Mouse (Mus musculus): ENCODE data around the gene Kif18b.
A peak's percentile ranks its signal among the peaks of the same experiment; 100 is the strongest.

Gene Kif18b

GRCm38 (mm10) chr11:102924557-102925350 is at the start of gene Kif18b:
Kif18b (minus strand) TSS chr11:102925124.
- DNase-seq (ENCODE audit: low read depth, low spot score) = peak; percentile 95

DNA sequence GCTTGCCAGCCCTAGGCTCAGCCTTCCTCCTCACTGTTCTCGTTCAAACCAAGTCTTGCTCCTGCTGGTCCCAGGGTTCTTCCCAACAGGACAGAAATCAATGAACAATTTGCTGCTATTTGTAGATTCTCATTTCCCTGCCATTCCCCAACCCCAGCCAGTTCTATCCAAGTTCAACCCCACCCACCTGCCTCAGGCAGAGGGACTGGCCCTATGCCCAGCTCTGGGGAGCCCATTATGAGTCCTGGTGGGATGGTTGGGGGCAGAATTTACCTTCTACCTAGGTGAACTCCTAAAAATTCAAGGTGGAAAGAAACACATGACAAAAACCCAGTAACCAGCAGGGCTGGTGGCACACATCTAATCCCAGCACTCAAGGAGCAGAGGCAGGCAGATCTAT is 47.4 kb upstream of the Kif18b start:
- no peak for DNase-seq (ENCODE audit: low read depth, low spot score)

DNA sequence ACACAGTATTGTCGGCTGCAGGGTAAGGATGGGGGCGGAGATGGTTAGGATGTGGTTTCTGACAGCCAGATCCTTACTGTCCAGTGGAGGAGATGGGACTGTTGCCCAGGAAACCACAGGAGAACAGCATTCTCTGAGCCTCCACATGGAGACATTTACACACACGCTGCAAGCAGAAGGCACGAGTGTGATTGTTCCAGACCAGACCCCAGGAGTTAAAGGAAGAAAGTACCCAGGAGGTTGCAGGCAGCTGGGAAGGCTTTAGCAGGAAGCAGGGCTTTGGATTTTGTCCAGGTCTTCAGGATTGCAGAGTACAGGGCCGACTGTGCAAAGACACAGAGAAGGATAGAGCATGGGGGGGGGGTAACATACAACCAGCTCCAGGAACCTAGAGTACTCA is 46.7 kb upstream of the Kif18b start:
- peak; percentile 63 for DNase-seq (ENCODE audit: low read depth, low spot score)

DNA sequence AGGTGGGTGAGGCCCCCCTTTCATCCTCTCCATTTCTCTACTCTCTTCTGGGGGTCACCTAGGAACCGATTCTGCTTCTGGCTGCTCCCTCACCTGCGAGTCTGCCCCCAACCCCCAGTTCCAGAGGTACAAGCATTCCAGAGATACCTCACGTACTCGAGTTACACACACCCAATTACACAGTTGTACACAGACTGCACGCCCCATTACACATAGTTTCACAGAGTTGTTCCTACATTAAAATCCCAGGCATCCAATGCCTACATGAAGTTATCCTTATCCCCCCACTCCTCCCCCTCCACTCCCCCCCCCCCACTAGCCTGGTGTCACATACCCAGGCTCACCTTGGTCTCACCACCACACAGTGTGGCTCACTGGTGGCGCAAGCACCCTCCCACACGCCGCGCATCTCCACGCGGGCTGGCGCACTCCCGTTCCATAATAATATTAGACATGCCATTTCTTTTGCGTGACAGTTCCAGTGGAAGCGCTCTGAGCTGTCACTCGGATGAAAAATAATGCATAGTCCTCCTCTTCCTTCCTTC is 39.7 kb upstream of the Kif18b start:
- peak; percentile 45 for DNase-seq (ENCODE audit: low read depth, low spot score)

DNA sequence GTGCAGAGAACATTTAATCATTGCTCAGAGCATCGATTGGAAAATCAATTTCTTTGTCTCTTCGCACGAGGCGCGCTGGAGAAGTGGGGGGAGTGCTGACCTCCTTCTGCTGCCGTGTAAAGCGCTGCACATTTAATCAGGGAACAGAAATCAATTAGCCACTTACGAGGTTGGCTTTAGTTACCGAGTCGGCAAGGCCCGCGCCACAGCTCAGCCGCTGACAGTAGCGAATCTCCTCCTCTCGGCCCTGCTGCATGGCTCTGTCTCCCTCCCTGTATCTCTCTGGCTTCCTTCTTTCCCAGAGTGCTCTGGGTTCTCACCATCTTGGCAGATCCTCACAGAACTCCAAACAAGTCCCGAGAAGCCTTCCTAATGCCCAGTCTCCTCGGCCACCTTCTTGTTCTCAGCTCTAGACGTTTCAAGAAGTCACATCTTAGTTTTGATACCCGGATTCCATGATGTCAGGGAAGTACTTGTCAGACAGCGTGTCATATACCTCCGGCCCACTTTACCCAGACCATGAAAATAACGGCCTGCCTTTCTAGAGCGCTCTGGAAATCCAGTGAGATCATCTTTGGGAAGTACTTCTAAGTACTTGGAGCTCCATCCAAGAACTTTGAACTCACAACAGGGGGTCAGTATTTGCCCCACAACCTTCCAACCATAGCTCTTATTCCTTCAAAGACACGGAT is 39.1 kb upstream of the Kif18b start:
- peak; percentile 32 for DNase-seq (ENCODE audit: low read depth, low spot score)

- DNase-seq (ENCODE audit: low read depth, low spot score) = no peak
These were observed 38.4 kb upstream of the Kif18b start for GRCm38 (mm10) chr11:102963246-102963854.

DNA sequence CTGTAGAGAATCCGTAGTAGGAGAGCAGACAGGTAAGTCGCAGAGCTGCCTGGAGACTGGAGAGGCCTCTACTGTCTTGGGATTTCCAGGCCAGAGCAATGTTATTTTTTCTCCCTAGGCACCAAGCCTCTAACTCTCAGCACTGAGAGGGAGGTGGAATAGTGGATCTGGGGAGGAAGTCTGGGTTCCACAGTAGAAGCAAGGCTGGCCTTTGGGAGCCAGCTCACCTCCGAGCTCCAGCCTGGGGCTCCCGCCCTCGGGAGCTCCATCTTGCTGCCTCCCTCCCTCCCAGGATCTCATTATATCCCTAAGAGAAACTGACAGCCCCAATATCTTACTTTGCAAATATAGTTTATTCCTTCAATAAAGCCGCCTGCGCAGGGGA is 37.9 kb upstream of the Kif18b start:
- no peak for DNase-seq (ENCODE audit: low read depth, low spot score)

GRCm38 (mm10) chr11:102961082-102961481 is 36.2 kb upstream of the Kif18b start:
- DNase-seq (ENCODE audit: low read depth, low spot score) = no peak

- no peak for DNase-seq (ENCODE audit: low read depth, low spot score)
These were observed 33.9 kb upstream of the Kif18b start for GRCm38 (mm10) chr11:102958870-102959269.

- no peak for DNase-seq (ENCODE audit: low read depth, low spot score)
These were observed 33.5 kb upstream of the Kif18b start for GRCm38 (mm10) chr11:102958431-102958830.

DNA sequence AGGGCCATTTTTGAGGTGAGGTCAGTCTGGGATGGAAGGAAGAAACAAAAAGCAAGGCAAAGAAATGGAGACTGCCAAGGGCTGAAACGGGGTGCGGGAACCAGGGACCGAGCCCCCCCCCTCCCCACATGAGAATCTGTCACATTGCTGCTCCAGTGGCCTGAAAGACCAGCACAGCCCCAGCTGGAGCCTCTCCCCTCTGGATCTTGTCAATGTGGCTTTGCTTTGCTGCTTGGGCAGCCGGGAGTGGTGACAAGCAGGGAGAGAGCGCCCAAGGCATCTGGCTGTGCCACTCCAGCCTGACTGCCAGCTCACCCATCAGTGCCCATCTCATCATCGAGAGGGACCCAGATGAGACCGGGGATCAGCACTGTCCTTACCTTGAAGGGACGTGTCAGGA is 32.8 kb upstream of the Kif18b start:
- no peak for DNase-seq (ENCODE audit: low read depth, low spot score)

DNA sequence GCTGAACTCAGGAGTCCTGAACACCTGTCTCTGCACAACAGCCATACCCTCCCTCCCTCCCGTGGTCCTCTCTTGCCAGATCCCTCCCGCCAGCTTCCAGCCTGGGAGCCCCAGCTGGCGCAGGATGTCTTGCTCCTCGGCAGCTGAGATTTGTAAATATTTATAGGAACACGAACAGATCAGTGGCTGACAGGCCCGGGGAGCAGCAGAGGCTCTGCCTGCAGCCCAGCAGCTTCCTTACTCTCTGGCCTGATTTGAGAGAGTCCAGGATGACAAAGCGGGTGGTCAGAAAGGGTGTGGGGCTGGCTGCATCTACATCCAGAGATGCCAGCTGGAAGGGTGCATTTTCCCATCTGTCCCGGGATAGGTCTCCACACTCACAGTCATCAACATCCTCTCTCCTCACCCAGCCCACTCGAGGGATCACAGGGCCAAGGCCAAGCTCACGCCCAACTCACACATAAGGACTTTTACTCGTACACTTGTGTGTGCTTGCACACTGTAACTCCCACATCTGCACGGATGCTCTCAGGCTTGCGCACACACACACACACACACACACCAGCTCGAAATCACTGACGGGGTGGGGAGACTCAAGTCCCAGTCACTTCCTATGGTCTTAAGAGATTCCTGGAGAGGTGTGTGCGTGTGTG is 32.2 kb upstream of the Kif18b start:
- peak; percentile 47 for DNase-seq (ENCODE audit: low read depth, low spot score)

DNA sequence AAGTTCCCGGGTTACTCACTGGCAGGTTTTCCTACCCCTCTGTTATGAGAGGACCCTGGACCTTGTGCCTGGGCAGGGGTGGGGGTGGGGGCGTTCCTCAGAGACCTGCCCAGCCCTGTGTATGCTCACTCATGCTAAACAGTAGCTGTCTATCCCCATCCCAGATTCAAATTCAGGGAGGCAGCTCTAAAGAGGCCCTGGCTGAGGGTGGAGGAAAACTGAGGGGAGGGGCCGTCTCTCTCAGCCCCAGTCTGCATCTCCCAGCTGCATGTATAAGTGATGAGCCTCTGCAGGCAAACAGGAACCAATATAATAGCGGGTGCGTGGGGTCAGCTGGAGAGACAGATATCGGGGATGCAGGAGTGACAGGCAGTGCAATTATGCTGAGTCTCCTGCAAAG is 28.0 kb upstream of the Kif18b start:
- no peak for DNase-seq (ENCODE audit: low read depth, low spot score)

GRCm38 (mm10) chr11:102948043-102948961 is 23.4 kb upstream of the Kif18b start:
- DNase-seq (ENCODE audit: low read depth, low spot score) = peak; percentile 56

DNA sequence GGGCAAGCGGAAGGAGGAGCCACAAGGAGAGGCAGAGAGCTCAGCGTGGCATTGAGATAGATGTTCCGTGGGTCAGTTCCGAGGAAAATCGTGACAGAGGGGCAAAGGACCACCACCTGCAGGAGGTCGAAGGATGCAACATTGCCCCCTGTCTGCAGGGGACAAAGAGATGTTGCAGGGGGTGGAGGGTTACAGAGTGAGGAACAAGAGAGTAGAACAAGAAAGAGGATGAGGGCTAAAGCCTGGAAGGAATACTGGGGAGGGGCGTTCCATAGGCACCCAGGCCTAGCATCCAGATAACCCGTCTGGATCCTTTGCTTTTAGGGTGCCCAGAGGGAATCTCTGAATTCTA is 22.0 kb upstream of the Kif18b start:
- no peak for DNase-seq (ENCODE audit: low read depth, low spot score)

DNA sequence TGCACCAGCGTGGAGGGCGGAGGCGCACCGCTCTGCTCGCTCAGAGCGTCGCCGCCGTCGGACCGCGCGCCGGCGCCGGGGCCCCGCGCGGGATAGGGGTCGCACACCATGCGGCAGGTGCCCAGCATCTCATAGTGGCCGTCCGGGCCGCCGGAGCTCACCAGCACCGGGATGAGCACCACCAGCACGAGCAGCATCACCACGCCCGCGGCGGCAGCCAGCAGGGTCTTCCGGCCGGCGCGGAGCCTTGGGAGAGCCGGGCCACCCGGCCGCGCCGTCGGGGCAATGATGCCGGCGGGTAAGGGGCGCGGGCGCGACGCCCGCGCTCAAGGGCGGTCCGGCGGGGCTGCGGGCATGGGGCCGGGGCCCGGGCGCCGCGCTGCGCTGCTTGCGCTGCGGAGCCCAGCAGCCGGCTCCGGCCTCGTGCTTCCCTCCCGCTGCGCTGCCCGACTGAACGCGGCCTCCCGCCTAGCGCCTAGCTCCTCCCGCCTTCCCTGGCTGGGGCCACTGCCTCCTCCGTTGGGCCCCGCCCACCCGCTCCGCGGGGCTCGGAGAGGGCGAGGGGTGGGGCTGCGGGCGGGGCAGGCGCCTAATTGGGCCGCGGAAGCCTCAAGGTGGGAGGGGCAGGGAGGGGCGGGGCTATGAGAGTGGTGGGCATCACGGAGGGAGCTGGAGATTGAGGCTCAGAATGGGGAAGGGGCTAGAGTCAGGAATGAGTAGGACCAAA is 21.5 kb upstream of the Kif18b start, which contains the start of gene C1ql1:
Gene C1ql1 (minus strand): TSS at position 424 of the 727 bp plus-strand sequence.
- DNase-seq (ENCODE audit: low read depth, low spot score) = peak; percentile 71

- no peak for DNase-seq (ENCODE audit: low read depth, low spot score)
These were observed 20.7 kb upstream of the Kif18b start for GRCm38 (mm10) chr11:102945306-102946264.

- DNase-seq (ENCODE audit: low read depth, low spot score) = no peak
These were observed 16.3 kb upstream of the Kif18b start for GRCm38 (mm10) chr11:102941236-102941635.

Measured in brain, adult 2 months (tissue).